Mouse (Mus musculus) left cerebral cortex, postnatal 14 days (tissue): Measurements from ENCODE around the gene Exoc2. TPM values are rescaled to one million over a fixed set of nuclear protein-coding genes. Genes with fewer than 3 reads are reported as not detected.
A peak's percentile ranks its signal among the peaks of the same experiment; 100 is the strongest.

ENCODE experiments used
- DNase-seq, 2 experiments: peaks; one replicate each; pipeline ENCODE4 v3.0.0; 2021 to 2022; ENCODE audit warnings: low spot score in 2 of 2, mixed read lengths in 1 of 2
- intact Hi-C: fragments of 180-260 bp; cut with DNase I; formaldehyde crosslinking; loops from one replicate; pipeline ENCODE4 v1.15.1; 2025
- long read RNA-seq, 2 experiments: library from polyadenylated mRNA; stranded (forward); transcript quantifications; one replicate each; pipeline ENCODE4 v2.0.0; 2021
- total RNA-seq, 2 experiments: library from RNA; stranded (reverse); gene quantifications; 2 replicates each; pipeline ENCODE4 v1.2.3; 2021

Exoc2 gene
- total RNA-seq, result 10 to 100 TPM; 41.6 to 41.8 TPM
- long read RNA-seq, experiment 1, full-length matches to known transcripts, result 16 of 28 reads
- long read RNA-seq, experiment 1, partial matches to known transcripts, result 2 of 28 reads
- long read RNA-seq, experiment 1, other reads (novel, unspliced or antisense), result 10 of 28 reads
- long read RNA-seq, experiment 2, full-length matches to known transcripts, result 17 of 31 reads
- long read RNA-seq, experiment 2, partial matches to known transcripts, result 4 of 31 reads
- long read RNA-seq, experiment 2, other reads (novel, unspliced or antisense), result 10 of 31 reads

DNA sequence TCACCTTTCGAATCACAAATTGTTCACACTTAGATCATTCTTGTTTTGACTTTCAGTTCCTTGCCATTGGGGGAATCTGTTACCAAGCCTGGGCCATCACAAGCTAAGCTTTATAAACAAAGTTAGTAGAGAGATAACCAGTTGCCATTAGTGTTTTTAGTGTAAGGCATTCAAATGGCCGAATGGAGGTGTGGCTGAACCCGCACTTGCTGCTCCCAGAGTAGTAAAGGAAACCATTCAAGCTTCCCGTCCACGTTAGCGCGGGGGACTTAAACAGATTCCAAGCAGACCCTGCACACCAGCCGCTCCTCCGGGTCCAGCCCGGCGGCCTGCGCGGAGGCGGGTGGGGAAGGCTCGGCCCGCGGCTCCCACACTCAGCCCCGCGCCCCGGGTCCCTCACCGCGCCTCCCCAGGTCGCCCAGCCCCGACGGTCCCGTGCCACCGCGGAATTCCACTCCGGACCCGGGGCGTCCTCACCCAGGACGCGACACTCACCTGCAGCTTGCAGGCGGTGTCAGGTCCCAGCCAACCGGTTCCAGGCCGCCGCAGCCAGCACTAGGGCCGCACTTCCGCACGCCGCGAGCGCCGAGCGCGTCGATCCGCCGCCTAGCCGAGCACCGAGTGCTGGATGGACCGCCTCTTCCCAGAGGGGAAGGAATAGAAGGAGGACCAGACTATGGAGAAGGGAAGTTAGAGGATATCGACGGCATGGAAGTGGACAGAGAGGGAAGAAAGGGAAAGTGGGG lies at the start of gene Exoc2, which contains the start of gene Gm5447:
Exoc2 (minus strand) TSS at position 593 of the 746 bp plus-strand sequence.
Gm5447 (plus strand) TSS at position 704 of the 746 bp plus-strand sequence.
- intact Hi-C loops, result loop anchor here (5.0 kb wide), 1 partner anchor 76 kb away; no protein-coding TSS in a partner anchor
- DNase-seq, result peak; percentile 76 to 82

DNA sequence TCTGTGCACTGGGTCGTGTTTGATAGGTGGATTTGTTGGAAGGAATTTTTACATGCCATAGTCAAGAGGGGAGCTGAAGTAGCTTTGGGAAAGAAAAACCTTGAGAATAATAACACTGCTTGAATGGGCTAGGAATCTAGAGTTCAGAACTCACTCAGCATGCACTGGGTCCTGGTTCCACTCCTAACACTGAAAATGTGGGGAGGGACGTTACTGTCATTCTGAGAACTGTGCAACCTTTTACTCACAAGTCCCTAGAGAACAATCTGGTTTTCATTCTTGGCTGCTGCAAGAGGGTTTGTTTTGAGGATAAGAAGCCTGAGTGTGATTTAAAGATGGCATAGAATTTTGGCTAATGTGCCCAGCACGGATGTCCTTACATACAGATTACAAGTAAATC lies 49.8 kb upstream of the Exoc2 start:
- intact Hi-C loops, result no loop called here
- DNase-seq, result no peak

DNA sequence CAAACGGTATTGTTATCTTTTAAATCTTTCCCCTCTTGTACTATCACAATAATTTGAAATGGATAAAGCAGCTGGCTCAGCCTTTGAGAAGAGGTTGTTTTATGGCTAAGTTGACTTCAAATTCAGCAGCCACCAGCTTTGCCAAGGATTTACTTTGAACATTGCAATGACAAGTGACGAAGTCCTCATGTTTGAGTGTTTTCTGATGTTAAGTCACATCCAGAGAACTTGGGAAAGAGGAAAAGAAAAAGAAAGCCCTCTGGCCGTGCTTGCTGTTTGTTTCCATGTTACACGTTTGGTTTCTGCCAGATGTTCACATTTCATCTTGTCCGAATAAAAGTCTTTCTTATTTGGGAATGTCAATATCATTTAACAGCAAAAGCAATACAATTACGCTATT lies 48.0 kb upstream of the Exoc2 start:
- intact Hi-C loops, result no loop called here
- DNase-seq, result no peak

DNA sequence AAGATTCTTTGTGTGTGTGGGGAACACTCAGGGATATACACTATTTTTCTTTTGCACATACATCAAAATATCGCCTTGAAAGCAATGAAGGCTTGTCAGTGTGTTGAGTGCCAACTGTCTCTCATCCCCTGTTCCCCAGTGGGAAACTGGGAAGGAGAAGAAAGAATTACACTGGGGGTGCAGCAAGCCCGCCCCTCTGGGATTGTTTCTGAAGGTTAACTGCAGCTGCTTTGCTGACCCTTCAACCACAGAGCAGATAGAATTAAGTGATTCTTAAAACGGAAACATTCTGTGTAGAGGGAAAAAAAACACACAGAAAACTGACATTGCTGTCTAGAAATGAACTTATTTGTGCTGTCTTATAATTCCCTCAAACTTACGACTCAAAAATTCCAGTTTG lies 47.6 kb upstream of the Exoc2 start:
- no peak for DNase-seq
- intact Hi-C loops, result no loop called here

DNA sequence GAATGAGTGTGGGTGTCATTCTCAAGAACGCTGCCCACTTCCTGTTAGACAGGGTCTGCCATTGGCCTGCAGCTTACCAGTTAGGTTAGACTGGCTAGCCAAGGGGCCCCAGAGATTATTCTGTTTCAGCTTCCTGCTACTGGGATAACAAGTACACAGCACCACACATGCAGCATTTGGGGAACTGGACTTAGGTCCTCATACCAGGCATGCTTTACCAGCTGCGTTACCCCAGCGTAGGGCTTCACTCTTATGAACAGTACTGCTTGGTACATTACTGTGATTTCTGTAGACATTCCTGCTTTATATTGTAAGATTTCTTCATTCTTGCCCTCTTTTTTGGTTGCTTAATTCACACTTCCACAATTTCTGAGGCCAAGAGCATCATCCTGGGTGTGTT lies 43.7 kb upstream of the Exoc2 start:
- DNase-seq, result no peak
- intact Hi-C loops, result no loop called here

DNA sequence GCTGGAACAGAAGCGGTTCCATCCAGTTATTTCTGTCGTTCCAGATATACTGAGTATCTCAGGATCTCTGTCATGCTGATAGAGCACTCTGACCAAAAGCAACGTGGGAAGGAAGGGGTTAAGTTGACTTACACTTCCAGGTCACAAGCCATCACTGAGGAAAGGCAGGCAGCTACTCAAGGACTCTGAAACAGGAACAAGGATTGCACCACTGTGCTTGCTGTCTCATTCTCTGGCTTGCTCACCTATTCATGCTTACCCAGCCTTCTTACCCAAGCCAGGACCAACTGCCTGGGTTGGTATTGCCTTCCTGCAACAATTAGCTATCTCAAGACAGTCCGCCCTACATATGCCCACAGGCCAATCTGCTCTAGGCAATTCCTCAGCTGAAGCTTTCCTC lies 31.1 kb upstream of the Exoc2 start:
- intact Hi-C loops, result no loop called here
- DNase-seq, result no peak

DNA sequence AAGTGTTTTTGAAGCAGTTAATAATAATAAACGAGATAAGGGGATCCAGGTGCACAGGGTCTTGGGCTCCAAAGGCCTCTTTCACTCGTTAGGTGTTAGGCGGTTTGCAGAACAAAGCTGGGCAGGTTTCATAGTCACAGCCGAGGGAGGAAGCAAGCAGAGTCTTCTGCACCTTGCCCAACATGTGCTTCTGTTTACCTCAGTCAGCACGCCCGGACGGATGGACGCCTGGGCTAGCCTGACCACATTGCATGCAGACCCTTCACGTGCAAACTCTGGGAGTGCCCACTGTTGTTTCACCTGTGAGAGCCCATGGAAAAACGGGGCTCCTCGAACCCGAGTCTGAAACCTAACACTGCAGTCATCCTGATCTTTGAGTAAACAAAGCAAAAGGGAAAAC lies 30.6 kb upstream of the Exoc2 start:
- no peak for DNase-seq

DNA sequence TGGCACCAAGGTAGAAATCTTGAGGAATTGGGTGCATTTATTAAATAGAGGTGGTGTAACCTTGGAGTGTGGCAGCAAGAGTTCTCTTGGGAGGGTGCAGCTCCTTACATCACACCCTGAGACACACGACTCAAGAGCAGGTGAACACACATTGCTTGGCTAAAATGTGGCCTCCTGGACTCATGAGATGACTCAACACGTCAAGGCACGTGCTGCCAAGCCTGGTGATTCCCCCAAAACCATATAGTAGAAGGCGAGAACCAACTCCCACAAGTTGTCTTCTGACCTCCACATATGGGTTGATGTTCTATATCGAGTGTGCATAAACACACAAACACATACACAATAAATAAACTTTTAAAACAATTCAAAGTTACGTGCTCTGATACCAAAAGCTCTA lies 25.9 kb upstream of the Exoc2 start:
- intact Hi-C loops, result no loop called here

More for the DNA sequence above, 30.6 kb upstream of the Exoc2 start:
- intact Hi-C loops, result no loop called here

DNA sequence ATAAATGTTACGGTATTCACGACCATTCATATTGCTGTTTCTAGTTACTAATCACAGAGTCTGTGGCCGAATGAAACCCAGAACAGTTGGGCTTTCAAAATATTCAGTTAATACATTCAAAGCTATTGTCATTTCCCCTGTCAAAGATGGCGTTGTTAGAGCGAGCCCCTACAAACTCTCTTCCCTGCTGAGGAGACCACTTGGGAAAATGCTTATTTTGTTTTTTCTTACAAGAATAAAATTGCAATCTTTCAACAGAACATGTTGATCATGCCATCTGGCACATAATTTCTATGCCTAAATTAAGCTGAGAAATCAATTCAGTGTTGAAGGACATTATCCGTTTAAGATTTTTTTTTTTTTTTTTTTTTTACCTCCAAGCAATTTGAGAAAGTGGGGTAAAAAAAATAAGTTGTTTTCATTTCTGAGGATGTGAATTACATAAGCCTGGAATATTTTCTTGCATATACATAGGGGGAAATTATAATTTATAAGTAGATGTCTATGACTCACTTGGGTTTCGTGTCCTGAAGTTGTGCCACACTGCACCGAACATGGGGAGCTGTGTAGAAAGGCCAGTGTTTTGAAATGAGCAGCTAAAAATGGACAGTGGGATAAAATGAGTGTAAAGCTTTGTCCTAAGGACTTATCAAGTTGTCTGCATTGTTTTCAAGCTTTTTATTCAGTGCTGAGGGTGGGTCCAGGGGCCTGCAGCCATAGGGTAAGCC lies 23.8 kb upstream of the Exoc2 start:
- DNase-seq, result peak in 1 of 2 experiments; percentile 8
- intact Hi-C loops, result no loop called here

More for the DNA sequence above, 25.9 kb upstream of the Exoc2 start:
- no peak for DNase-seq

DNA sequence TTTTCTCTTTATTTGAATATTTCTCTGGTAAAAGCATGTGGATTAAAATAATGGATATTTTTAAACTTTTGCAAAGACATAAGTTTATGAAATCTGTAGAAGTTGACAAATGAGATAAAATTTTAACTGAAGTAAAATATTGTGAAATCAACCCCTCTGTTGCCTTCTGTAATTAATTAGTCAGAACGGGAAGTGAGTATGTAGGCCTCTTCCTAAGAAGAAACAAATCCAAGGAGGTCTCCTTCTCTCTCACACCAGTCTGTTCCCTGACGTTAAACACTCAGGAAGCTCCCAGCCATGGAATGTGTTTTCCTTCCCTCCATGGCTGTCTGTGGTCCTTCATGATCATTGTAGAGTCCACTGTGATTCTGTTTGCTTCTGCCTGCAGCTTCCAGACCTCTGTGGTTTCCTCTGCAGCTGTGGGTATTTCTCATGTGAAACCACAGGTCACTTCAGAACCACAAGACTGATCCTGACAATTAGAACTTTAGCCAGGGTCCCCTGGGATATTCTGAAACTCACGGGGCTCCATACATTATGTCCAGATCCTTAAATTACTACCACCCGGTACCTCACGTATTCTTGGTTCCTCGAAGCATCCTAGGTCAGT lies 20.5 kb upstream of the Exoc2 start:
- DNase-seq, result no peak
- intact Hi-C loops, result no loop called here

DNA sequence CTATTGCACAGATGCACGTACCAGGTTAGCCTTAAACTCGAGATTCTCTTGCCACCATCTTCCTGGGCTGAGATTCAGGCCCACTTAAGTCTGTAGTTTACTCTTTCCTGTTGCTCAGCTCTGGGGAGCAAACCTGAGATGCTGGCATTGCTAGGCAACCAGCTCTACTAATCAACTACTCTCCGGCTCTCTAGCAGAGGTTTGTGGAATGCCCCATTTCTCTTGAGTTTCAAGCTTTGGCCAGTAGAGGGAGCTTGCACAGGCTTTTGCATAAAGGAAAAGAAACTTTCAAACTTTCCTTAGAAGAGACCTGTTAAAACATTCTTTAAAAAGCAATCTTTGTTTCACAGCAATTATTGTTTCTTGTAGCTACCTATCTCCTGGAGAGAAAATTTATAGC lies 19.9 kb upstream of the Exoc2 start:
- DNase-seq, result peak; percentile 81 to 84
- intact Hi-C loops, result no loop called here

DNA sequence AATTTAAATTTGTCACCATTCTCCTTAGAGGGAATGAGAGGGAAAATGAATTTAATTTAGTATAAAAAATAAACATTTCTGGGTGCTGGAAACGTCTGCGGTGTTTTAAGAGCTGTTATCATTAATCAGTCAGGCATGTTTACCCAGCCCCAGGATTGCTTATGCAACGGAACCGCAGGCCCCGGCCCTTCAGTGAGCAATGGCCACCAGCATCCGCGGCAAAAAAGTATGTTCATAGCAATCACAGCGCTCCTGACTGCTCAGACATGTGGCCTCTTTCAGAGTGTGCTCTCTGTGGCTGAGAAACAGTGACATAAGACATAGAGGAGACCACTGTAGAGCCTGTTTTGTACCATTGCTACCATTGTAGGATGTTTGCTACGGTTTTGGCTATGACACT lies 16.3 kb upstream of the Exoc2 start:
- DNase-seq, result no peak
- intact Hi-C loops, result no loop called here

DNA sequence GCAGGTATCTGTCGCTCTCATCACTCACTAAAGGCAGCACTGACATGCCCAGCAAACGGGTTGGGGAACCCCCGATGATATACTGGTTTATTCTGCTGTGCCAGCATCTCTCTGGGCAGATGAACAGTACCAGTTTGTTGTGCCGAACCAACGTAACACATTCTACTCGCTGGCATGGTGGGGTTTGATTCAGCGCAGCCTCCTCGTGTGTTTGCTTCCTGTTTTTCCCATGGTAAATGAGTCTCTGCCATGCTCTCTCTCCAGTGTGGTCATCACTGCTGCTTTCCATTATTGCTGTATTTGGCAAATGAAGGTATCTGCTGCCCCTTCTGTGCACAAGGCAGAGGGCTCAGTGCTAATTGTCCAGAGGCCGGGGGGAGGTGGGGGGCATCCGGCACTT lies 15.8 kb upstream of the Exoc2 start:
- intact Hi-C loops, result loop anchor here (5.0 kb wide), 1 partner anchor 628 kb away; no protein-coding TSS in a partner anchor
- no peak for DNase-seq

DNA sequence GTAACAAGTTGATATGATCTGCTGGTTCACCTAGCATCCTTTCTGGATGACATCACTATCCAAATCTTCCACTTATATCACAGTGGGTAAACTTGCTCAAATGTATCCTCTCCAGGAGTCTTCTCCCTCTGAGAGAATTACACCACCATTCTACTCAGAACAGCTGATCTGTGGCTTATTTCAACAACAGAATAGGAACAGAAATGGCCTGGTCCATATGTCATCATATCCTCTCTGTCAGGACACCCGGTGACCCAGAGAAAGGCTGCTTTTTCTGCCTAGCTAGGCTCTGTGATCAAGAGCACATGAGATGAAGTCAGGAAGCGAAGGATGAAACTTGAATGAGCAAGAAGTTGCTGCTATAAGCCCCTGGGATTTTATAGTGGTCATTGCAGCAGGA lies 13.8 kb upstream of the Exoc2 start:
- no peak for DNase-seq
- intact Hi-C loops, result loop anchor here (5.0 kb wide), 1 partner anchor 630 kb away; no protein-coding TSS in a partner anchor

DNA sequence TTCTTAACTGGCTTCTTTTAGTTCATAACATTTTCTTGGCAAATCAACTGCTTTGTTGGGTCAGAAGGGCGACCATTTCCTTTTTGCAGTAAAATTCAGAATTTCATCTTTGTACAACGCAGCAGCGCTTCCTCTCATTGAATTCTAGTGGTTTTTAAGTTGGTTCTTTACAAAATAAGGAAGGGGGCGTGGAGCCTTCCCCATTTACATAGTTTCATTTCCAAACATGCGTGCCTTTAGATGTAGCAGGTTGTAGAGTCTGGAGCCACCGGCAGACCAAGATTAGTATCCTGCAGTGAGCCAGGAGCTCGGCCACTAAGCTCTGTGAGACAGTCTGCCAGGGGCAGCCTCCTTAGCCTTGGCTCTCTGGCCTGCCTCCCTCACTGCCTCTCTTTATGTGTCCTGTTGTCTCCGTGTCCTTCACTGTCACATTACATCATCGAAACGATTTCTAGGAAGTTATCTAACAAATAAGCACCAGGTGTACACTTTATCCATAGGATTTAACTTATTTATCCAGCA lies 13.1 kb upstream of the Exoc2 start:
- intact Hi-C loops, result loop anchor here (5.0 kb wide), 1 partner anchor 630 kb away; no protein-coding TSS in a partner anchor
- no peak for DNase-seq

DNA sequence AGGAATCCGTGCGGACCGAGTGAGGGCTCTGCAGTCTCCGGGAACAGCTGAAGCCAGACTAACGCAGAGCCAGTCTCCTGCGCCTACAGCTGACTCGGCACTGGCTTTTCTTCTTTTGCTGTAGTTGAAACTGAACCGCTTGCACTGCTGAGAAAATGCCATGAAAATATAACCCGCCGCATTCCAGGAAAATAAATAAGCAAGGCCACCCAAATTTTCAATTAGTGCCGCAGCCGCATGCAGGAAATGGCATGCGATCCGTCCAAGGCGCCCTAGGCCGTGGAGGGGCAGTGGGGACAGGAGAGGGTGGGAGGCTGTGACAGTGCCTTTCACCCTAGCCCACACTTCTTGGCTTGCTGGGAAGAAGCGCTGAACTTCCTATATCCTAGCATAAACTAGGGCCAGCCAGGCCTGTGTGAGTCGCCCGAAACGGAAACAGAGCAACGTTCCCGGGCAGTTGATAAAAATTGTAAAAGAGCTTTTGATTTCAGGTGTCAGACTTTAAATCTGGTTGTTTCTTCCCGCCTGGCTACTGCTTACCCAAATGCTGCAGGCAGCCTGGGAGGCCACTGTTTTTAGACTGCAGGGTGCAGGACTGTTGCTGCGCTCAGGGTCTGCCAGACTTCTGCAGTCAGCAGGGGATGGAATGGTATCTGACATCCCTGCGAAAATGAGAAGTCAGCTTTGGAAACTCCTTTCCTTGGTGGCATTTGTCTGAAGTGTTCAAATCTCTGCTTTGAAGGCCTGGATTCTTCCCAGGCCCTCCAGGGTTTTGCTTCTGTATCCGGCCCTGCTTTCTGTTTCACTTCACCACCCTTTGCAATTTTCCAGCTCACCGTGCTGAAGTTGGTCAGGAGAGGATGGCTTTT lies 11.9 kb upstream of the Exoc2 start:
- intact Hi-C loops, result loop anchor here (5.0 kb wide), 1 partner anchor 631 kb away; no protein-coding TSS in a partner anchor
- DNase-seq, result peak; percentile 34 to 50

DNA sequence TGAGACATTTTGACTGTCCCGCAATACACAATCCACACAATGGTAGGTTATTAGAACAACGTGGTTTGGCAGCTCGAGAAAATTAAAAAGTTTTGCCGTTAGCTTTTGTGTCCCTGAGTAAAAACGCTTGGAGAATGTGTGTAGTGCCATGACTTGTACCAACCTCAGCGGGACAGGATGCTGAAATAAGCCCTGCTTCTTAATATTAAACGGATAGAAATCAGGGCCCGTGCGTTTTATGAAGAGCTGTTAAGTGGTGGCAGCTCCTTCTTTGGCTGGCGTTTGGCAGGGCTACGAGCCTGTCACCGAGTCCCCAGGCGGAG lies 11.3 kb upstream of the Exoc2 start:
- intact Hi-C loops, result loop anchor here (5.0 kb wide), 1 partner anchor 632 kb away; no protein-coding TSS in a partner anchor
- DNase-seq, result no peak

DNA sequence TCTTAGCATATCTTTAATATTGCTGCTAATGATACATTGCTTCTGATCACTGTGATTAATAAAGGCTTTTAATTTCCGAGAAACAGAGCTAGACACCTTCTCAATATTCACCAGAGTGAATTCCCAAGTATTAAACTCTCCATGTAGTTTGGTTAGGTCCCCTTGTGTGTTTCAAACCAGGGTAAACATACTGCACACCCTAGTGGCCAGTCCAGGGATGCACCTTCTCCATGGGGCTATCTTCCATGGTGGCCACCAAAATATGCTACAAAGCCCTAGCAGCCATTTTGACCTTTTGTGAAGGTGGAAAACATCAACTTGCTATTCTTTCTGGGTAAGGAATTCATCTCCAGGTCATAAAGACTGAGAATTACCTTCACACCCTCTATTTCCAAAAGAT lies 7.8 kb upstream of the Exoc2 start:
- intact Hi-C loops, result no loop called here
- no peak for DNase-seq

DNA sequence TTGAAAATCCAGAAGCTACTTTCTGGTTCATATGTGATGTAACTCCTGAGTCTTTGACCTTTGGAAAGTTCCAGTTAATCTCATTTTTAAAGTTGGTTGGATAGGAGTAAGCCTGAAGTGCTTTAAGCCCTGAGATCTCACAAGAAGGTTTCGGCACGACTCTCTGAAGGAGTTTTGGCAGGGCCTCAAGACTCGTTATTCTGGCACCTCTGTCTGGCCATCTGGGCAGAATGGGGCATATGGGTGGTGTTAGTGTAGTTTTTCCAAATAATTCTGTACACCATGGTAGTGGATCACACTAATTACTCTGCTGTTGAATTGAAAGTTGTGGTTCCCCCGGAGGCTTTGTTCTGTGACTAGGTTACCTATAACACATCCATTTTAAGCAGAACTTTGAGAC lies 4.3 kb upstream of the Exoc2 start:
- intact Hi-C loops, result no loop called here

More for the DNA sequence above, 4.3 kb upstream of the Exoc2 start:
- peak in 1 of 2 experiments; percentile 51 for DNase-seq
